Mouse (Mus musculus): ENCODE results near the gene Dlgap4.

DNA sequence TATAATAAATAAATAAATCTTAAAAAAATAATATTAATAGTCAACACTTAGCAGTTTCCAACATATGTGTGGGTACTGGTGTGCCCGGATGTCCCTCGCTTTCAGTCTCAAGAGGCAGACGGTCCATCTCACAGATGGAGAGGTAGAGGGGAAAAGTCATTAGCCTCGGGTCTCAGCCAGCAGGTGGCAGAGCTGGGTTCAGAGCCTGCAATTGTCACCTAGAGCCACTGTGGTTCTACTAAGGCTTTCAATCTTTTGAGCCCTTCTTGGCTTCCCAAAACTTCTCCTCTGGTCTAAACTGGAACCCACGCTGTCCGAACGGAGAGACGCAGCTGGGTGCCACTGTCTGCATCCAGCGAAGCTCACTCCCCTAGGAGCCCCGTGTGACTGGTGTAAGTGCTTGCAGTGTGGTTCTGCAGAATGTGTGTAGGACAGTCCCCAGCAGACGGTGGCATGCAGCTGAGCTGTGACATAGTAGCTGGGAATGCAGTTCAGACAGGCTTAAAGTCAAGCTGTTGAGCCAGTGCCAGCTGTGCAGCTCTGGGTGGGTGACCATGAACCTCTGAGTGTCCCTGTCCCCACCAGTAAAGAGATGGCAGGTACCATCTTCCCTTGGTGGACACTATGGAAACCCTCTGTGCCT lies 29.2 kb upstream of the Dlgap4 start:
- TF ChIP-seq CTCF (IDR thresholded peaks at IDR 0.05; ENCODE audit: control insufficient read depth, insufficient read depth, insufficient replicate concordance, low read depth, low read length): peak; percentile 23; the same call in 1 of the 2 replicates
- no peak for TF ChIP-seq POLR2A (IDR thresholded peaks at IDR 0.05; ENCODE audit: control insufficient read depth, low read depth, low read length)

All from testis, adult 2 months (tissue).